Mouse (Mus musculus): Measurements from ENCODE around the gene Gnmt. TPM values are rescaled to one million over a fixed set of nuclear protein-coding genes. Genes with fewer than 3 reads are reported as not detected.

Gnmt gene
- 13.0 and 14.9 TPM in 2 replicates for polyA plus RNA-seq (2015; fragmentation: Nextera tagmentation; extraction: Ambion mirVana)

- H3K4me1 ChIP-seq (ENCODE audit: insufficient read depth, low read depth, low read length): 0 out of 2 replicates have a peak, but pooled peaks cover 3% of the 10 kb centered on the region
- peak within 1 kb of the TSS; percentile 28; the same call in 1 of the 2 replicates for H3K27ac ChIP-seq (ENCODE audit: low read length)
- TF ChIP-seq CTCF (IDR thresholded peaks at IDR 0.05) (no peak), EP300 (IDR thresholded peaks at IDR 0.05) (no peak)
- peak within 1 kb of the TSS; percentile 43 for H3K4me2 ChIP-seq (replicated peaks; ENCODE audit: low read depth, low read length)
- H3K36me3 ChIP-seq (ENCODE audit: insufficient read depth, low read length): no peaks in the 10 kb centered on the region
- H3K9me3 ChIP-seq (ENCODE audit: low read length): no peaks in the 10 kb centered on the region
- ATAC-seq (peak; percentile 90), DNase-seq (ENCODE audit: low spot score) (peak; percentile 73)
- H3K27me3 ChIP-seq (replicated peaks; ENCODE audit: insufficient read depth, low read length): no peaks in the 10 kb centered on the region
- 11% methylated on average over 24 of the region's 24 CpGs for WGBS
- H3K9ac ChIP-seq (replicated peaks; ENCODE audit: low read depth): no peak within 1 kb of the TSS
- H3K4me3 ChIP-seq (ENCODE audit: low read depth, low read length): 0 out of 2 replicates have a peak within 1 kb of the TSS, but pooled peaks have one; percentile 11
Measured at GRCm38 (mm10) chr17:46728904-46729318, at the start of gene Gnmt. Gene Gnmt, minus strand, starts transcription at chr17:46729168.

DNA sequence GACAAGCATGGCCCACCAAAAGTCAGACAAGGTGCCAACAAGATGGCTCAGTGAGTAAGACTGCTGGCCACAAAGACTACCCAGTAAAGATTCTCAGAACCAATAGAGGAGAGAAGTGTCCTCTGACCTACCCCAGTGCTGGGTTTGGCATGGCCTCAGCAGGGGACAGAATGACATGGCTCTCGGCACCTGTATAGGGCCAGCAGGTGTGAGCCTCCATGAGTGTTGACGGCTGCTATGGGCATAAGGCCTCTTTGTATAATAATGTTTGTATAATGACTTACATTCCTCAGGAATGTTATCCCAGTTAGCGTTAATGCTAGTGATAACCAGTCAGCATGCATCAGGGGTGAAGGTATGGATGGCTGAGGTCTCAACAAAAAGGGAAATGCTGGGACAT, 47.1 kb upstream of the Gnmt start:
- Histone ChIP-seq H3K27me3 (replicated peaks; ENCODE audit: insufficient read depth, low read length) (no peaks in the 10 kb centered on the region), H3K9ac (replicated peaks; ENCODE audit: low read depth) (no peak overlapping the region), H3K36me3 (ENCODE audit: insufficient read depth, low read length) (peaks cover 41% of the 10 kb centered on the region; the same call in 1 of the 2 replicates), H3K4me3 (ENCODE audit: low read depth, low read length) (no peak overlapping the region), H3K4me1 (ENCODE audit: insufficient read depth, low read depth, low read length) (peaks cover 3% of the 10 kb centered on the region; the same call in 1 of the 2 replicates), H3K9me3 (ENCODE audit: low read length) (no peaks in the 10 kb centered on the region), H3K4me2 (replicated peaks; ENCODE audit: low read depth, low read length) (no peak overlapping the region), H3K27ac (ENCODE audit: low read length) (peak overlapping the region; percentile 60)
- TF ChIP-seq CTCF (IDR thresholded peaks at IDR 0.05) (no peak), EP300 (IDR thresholded peaks at IDR 0.05) (no peak)
- ATAC-seq (no peak), DNase-seq (ENCODE audit: low spot score) (no peak)
- WGBS: 50% methylated on average over 3 of the region's 3 CpGs

- 87% methylated on average over 9 of the region's 9 CpGs for WGBS
- no peak overlapping the region; the same call in 1 of the 2 replicates for H3K27ac ChIP-seq (ENCODE audit: low read length)
- H3K4me3 ChIP-seq (ENCODE audit: low read depth, low read length): no peak overlapping the region
- no peak for ATAC-seq
- H3K4me1 ChIP-seq (ENCODE audit: insufficient read depth, low read depth, low read length): peaks cover 3% of the 10 kb centered on the region; the same call in 1 of the 2 replicates
- H3K9me3 ChIP-seq (ENCODE audit: low read length): no peaks in the 10 kb centered on the region
- H3K9ac ChIP-seq (replicated peaks; ENCODE audit: low read depth): no peak overlapping the region
- H3K36me3 ChIP-seq (ENCODE audit: insufficient read depth, low read length): peaks cover 41% of the 10 kb centered on the region; the same call in 1 of the 2 replicates
- no peak for DNase-seq (ENCODE audit: low spot score)
- H3K4me2 ChIP-seq (replicated peaks; ENCODE audit: low read depth, low read length): no peak overlapping the region
- no peaks in the 10 kb centered on the region for H3K27me3 ChIP-seq (replicated peaks; ENCODE audit: insufficient read depth, low read length)
- no peak for TF ChIP-seq EP300 (IDR thresholded peaks at IDR 0.05)
- TF ChIP-seq CTCF (IDR thresholded peaks at IDR 0.05): no peak
Measured at GRCm38 (mm10) chr17:46775070-46775469, 46.1 kb upstream of the Gnmt start.

GRCm38 (mm10) chr17:46774131-46774472, 45.1 kb upstream of the Gnmt start:
- Histone ChIP-seq H3K36me3 (ENCODE audit: insufficient read depth, low read length) (peaks cover 34% of the 10 kb centered on the region; the same call in 1 of the 2 replicates), H3K4me3 (ENCODE audit: low read depth, low read length) (no peak overlapping the region), H3K4me1 (ENCODE audit: insufficient read depth, low read depth, low read length) (peaks cover 3% of the 10 kb centered on the region; the same call in 1 of the 2 replicates), H3K27me3 (replicated peaks; ENCODE audit: insufficient read depth, low read length) (no peaks in the 10 kb centered on the region), H3K9ac (replicated peaks; ENCODE audit: low read depth) (no peak overlapping the region), H3K9me3 (ENCODE audit: low read length) (no peaks in the 10 kb centered on the region), H3K4me2 (replicated peaks; ENCODE audit: low read depth, low read length) (no peak overlapping the region), H3K27ac (ENCODE audit: low read length) (no peak overlapping the region)
- ATAC-seq: no peak
- WGBS: 50% methylated on average over 2 of the region's 2 CpGs
- no peak for TF ChIP-seq EP300 (IDR thresholded peaks at IDR 0.05)
- TF ChIP-seq CTCF (IDR thresholded peaks at IDR 0.05): no peak
- no peak for DNase-seq (ENCODE audit: low spot score)

GRCm38 (mm10) chr17:46773278-46774130, 44.5 kb upstream of the Gnmt start:
- no peak for ATAC-seq
- DNase-seq (ENCODE audit: low spot score): peak; percentile 63
- peak overlapping the region; percentile 71 for H3K9ac ChIP-seq (replicated peaks; ENCODE audit: low read depth)
- peaks cover 3% of the 10 kb centered on the region; the same call in 1 of the 2 replicates for H3K4me1 ChIP-seq (ENCODE audit: insufficient read depth, low read depth, low read length)
- 6% methylated on average over 19 of the region's 20 CpGs for WGBS
- TF ChIP-seq CTCF (IDR thresholded peaks at IDR 0.05) (peak; percentile 47), EP300 (IDR thresholded peaks at IDR 0.05) (no peak)
- peak overlapping the region; percentile 82 for H3K4me3 ChIP-seq (ENCODE audit: low read depth, low read length)
- H3K4me2 ChIP-seq (replicated peaks; ENCODE audit: low read depth, low read length): peak overlapping the region; percentile 95
- H3K9me3 ChIP-seq (ENCODE audit: low read length): no peaks in the 10 kb centered on the region
- peak overlapping the region; percentile 84 for H3K27ac ChIP-seq (ENCODE audit: low read length)
- peaks cover 28% of the 10 kb centered on the region; the same call in 1 of the 2 replicates for H3K36me3 ChIP-seq (ENCODE audit: insufficient read depth, low read length)
- no peaks in the 10 kb centered on the region for H3K27me3 ChIP-seq (replicated peaks; ENCODE audit: insufficient read depth, low read length)

All from lung, postnatal 0 days (tissue).